In genomic region chr19:34901266-34901665, GRCm38 (mm10) we compare ENCODE assay signal across 29 mouse cellular contexts. TPM values are rescaled to one million over a fixed set of nuclear protein-coding genes. Genes with fewer than 3 reads are reported as not detected.
DNase-seq lines count a peak whose midpoint lies in the region; ATAC-seq and TF ChIP-seq lines count a peak whose summit lies in the region.
"Had no signal": no experiment of that assay in that cellular context is flagged by ENCODE, and none has a peak within 500 bp of the region (broad histone marks: within the 10 kb centered on the region; RNA-seq: fewer than 3 reads in every experiment).

No protein-coding gene starts in this region.

- 74% methylated on average over 7 of the region's 7 CpGs for WGBS in kidney, adult 2 months
- WGBS in kidney, embryonic 15.5 days = 83% methylated on average over 7 of the region's 7 CpGs

- no peak overlapping the region for H3K4me2 ChIP-seq in kidney, embryonic 15.5 days
- H3K4me2 ChIP-seq: embryonic facial prominence, embryonic 13.5 days; embryonic facial prominence, embryonic 15.5 days; forebrain, embryonic 12.5 days had no signal

- H3K4me3 ChIP-seq in kidney, adult 2 months (ENCODE audit: insufficient read depth, low read depth, low read length) = no peak overlapping the region
- H3K4me3 ChIP-seq in kidney, embryonic 15.5 days (replicated peaks) = no peak overlapping the region
- H3K4me3 ChIP-seq in brown adipose tissue, adult 24 weeks (ENCODE audit: insufficient read depth, low read depth, low read length) = no peak overlapping the region
- H3K4me3 ChIP-seq: embryonic facial prominence, embryonic 13.5 days; embryonic facial prominence, embryonic 15.5 days; erythroblast, embryonic 14.5 days; forebrain, embryonic 10.5 days; forebrain, embryonic 12.5 days had no signal

- no peak for TF ChIP-seq CTCF in kidney, adult 2 months (conservative IDR thresholded peaks at IDR 0.05; ENCODE audit: insufficient read depth, insufficient read length, low read depth, low read length)

- H3K27ac ChIP-seq in kidney, adult 2 months (ENCODE audit: insufficient read depth, low read depth, low read length) = no peak overlapping the region
- H3K27ac ChIP-seq in kidney, embryonic 15.5 days = no peak overlapping the region
- H3K27ac ChIP-seq in brown adipose tissue, adult 24 weeks (replicated peaks; ENCODE audit: low read depth, low read length) = peak overlapping the region; percentile 91
- H3K27ac ChIP-seq: embryonic facial prominence, embryonic 13.5 days; embryonic facial prominence, embryonic 15.5 days; forebrain, embryonic 10.5 days; forebrain, embryonic 12.5 days had no signal

- no peaks in the 10 kb centered on the region for H3K9me3 ChIP-seq in kidney, embryonic 15.5 days (replicated peaks)
- H3K9me3 ChIP-seq: embryonic facial prominence, embryonic 13.5 days; embryonic facial prominence, embryonic 15.5 days; forebrain, embryonic 10.5 days; forebrain, embryonic 12.5 days had no signal

- TF ChIP-seq POLR2A in kidney, adult 2 months (IDR thresholded peaks at IDR 0.05; ENCODE audit: low read depth, low read length) = no peak

- ATAC-seq in kidney, embryonic 15.5 days (replicated peaks; ENCODE audit: low FRiP score) = peak; percentile 49; the same call in 1 of the 2 replicates
- no peak for ATAC-seq in megakaryocyte-erythroid progenitor cell, adult 5-6 weeks (replicated peaks; ENCODE audit: low FRiP score, low TSS enrichment, poor library complexity, severe bottlenecking)
- ATAC-seq: activated CD4-positive, CD25-positive, alpha-beta regulatory T cell, adult 4 months; CD4-positive, CD25-positive, alpha-beta regulatory T cell, adult 4 months; forebrain, embryonic 14.5 days; forebrain, embryonic 16.5 days; Patski had no signal

- H3K9ac ChIP-seq in kidney, embryonic 15.5 days = no peak overlapping the region
- H3K9ac ChIP-seq: embryonic facial prominence, embryonic 13.5 days; embryonic facial prominence, embryonic 15.5 days; forebrain, embryonic 12.5 days had no signal

- DNase-seq in kidney, adult 2 months = peak; percentile 49
- no peak for DNase-seq in kidney, adult 8-10 months
- no peak for DNase-seq in kidney, postnatal 10 days
- DNase-seq: adrenal gland, adult 8-10 months; adrenal gland, postnatal 14 days; adrenal gland, postnatal 36 days; B cell, adult 2 months; cerebellum, adult 11 months; cerebellum, adult 18-20 months; cerebellum, adult 8-10 months; cerebellum, adult 9-11 months; cerebellum, postnatal 14 days; cerebellum, postnatal 36 days; embryo, embryonic 11 days had no signal

- H3K27me3 ChIP-seq in kidney, adult 2 months (replicated peaks; ENCODE audit: control insufficient read depth, insufficient read depth, low read length) = no peaks in the 10 kb centered on the region
- no peaks in the 10 kb centered on the region for H3K27me3 ChIP-seq in kidney, embryonic 15.5 days
- H3K27me3 ChIP-seq: CH12.LX; embryonic facial prominence, embryonic 13.5 days; embryonic facial prominence, embryonic 15.5 days; forebrain, embryonic 12.5 days had no signal

- H3K36me3 ChIP-seq in kidney, adult 2 months (ENCODE audit: control insufficient read depth, insufficient read depth, low read length) = no peaks in the 10 kb centered on the region
- H3K36me3 ChIP-seq in kidney, embryonic 15.5 days = no peaks in the 10 kb centered on the region
- H3K36me3 ChIP-seq: embryonic facial prominence, embryonic 13.5 days; embryonic facial prominence, embryonic 15.5 days; forebrain, embryonic 10.5 days; forebrain, embryonic 12.5 days; G1E had no signal

- H3K4me1 ChIP-seq in kidney, adult 2 months (ENCODE audit: control insufficient read depth, insufficient read depth, low read length) = no peaks in the 10 kb centered on the region
- H3K4me1 ChIP-seq in kidney, embryonic 15.5 days = no peaks in the 10 kb centered on the region
- H3K4me1 ChIP-seq in brown adipose tissue, adult 24 weeks (ENCODE audit: control insufficient read depth, insufficient read depth, insufficient read length, low read length) = peaks cover 13% of the 10 kb centered on the region; the same call in 1 of the 2 replicates
- H3K4me1 ChIP-seq: embryonic facial prominence, embryonic 13.5 days; embryonic facial prominence, embryonic 15.5 days; forebrain, embryonic 10.5 days; forebrain, embryonic 12.5 days had no signal

RNA-seq across cellular contexts. Expression of gene Kif20b, which starts 20.9 kb away (rescaled TPM):
- polyA plus RNA-seq in kidney, adult 2 months (2012; rRNA removed) = 0.07 and 0.30 TPM in 2 replicates
- 65.8 and 68.8 TPM in 2 replicates for polyA plus RNA-seq in kidney, embryonic 15.5 days (2015; fragmentation: Nextera tagmentation; extraction: Ambion mirVana)
- polyA plus RNA-seq in brown adipose tissue, adult 24 weeks (2012; ENCODE audit: insufficient read depth, insufficient read length, missing spikeins) = 0.95 TPM in 1 of 2 replicates, not detected in the other
- total RNA-seq in megakaryocyte-erythroid progenitor cell, adult 5-6 weeks (2014; fragmentation: Nextera tagmentation) = 100 and 118 TPM in 2 replicates
- 99.0 and 103 TPM in 2 replicates for total RNA-seq in megakaryocyte-erythroid progenitor cell, adult 5-6 weeks (2017)

RNA-seq across cellular contexts. Expression of gene Pank1, which starts 22.0 kb away (rescaled TPM):
- 8.7 and 14.3 TPM in 2 replicates for polyA plus RNA-seq in kidney, adult 2 months (2012; rRNA removed)
- polyA plus RNA-seq in kidney, embryonic 15.5 days (2015; fragmentation: Nextera tagmentation; extraction: Ambion mirVana) = 7.3 and 8.1 TPM in 2 replicates
- polyA plus RNA-seq in brown adipose tissue, adult 24 weeks (2012; ENCODE audit: insufficient read depth, insufficient read length, missing spikeins) = 200 and 231 TPM in 2 replicates
- total RNA-seq in megakaryocyte-erythroid progenitor cell, adult 5-6 weeks (2014; fragmentation: Nextera tagmentation) = 8.8 and 28.1 TPM in 2 replicates
- total RNA-seq in megakaryocyte-erythroid progenitor cell, adult 5-6 weeks (2017) = 17.8 and 18.1 TPM in 2 replicates
- polyA plus RNA-seq: erythroblast, embryonic 14.5 days had no signal

Comparison
In these comparisons a context has a peak if more than half of its experiments do, and no peak if none do; other contexts are left out.
1. RNA of gene Kif20b, which starts 20.9 kb away (polyA plus RNA-seq): 65.8 to 68.8 TPM in kidney, embryonic 15.5 days; 0.95 TPM in brown adipose tissue, adult 24 weeks and 0.07 to 0.30 TPM in kidney, adult 2 months; every median in the first group is over 10 times any median in the second.
2. RNA of gene Pank1, which starts 22.0 kb away (polyA plus RNA-seq): 200 to 231 TPM in brown adipose tissue, adult 24 weeks; 8.7 to 14.3 TPM in kidney, adult 2 months and 7.3 to 8.1 TPM in kidney, embryonic 15.5 days; every median in the first group is over 10 times any median in the second.